Comparison of ENCODE assay signal across 19 mouse cellular contexts in the genomic region with DNA sequence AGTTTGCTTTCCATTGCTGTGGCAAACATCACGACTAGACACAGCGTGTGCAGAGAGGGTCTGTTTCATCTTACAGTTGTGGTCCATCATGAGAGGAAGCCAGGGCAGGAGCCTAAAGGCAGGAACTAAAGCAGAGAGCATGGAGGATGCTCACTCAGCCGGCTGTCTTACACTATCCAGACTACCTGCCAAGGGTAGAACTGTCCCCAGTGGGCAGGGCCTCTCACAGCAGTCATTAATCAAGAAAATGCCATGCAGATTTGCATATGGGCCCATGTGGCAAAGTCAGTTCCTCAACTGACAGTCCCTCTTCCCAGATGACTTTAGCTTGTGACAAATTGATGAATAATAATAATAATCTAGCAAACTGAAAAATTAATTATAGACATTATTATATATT.
DNase-seq lines count a peak whose midpoint lies in the region; TF ChIP-seq lines count a peak whose summit lies in the region.
"Had no signal": no experiment of that assay in that cellular context is flagged by ENCODE, and none has a peak within 500 bp of the region (broad histone marks: within the 10 kb centered on the region; RNA-seq: fewer than 3 reads in every experiment).

No protein-coding gene starts in this region.

- H3K9ac ChIP-seq in CH12.LX (ENCODE audit: insufficient read depth, low read depth): no peak overlapping the region
- H3K9ac ChIP-seq: embryonic facial prominence, embryonic 12.5 days; forebrain, embryonic 13.5 days; forebrain, embryonic 15.5 days; forebrain, postnatal 0 days had no signal

- dilution Hi-C loops in CH12.LX (cut with MboI; ENCODE audit: extremely low pct_ligation_motif_present, extremely low pct_unique_long_range_greater_than_20kb, low sequenced_read_pairs): no loop called here

- intact Hi-C loops in heart, postnatal 10 days (cut with DNase I): no loop called here

- DNase-seq in heart, adult 11 months: peak; percentile 49
- DNase-seq in heart, postnatal 10 days: no peak
- peak; percentile 65 for DNase-seq in A20 (ENCODE audit: low read depth, low spot score)
- DNase-seq in CH12.LX (ENCODE audit: extremely low read depth): peak; percentile 57
- no peak for DNase-seq in cerebellum, postnatal 4 days (ENCODE audit: low spot score in 2 of 2)
- DNase-seq: adrenal gland, adult 2 months; adrenal gland, postnatal 10 days; adrenal gland, postnatal 25 days; cerebellum, adult 11 months; cerebellum, adult 18-20 months; cerebellum, adult 8-10 months; cerebellum, adult 9-11 months; cerebellum, postnatal 14 days; cerebellum, postnatal 36 days; forebrain, postnatal 0 days had no signal

- H3K27me3 ChIP-seq in CH12.LX (replicated peaks): no peaks in the 10 kb centered on the region
- H3K27me3 ChIP-seq: embryonic facial prominence, embryonic 12.5 days; forebrain, embryonic 13.5 days; forebrain, embryonic 15.5 days had no signal

- H3K4me2 ChIP-seq in CH12.LX (ENCODE audit: insufficient read depth, low read depth, poor library complexity, severe bottlenecking): no peak overlapping the region
- H3K4me2 ChIP-seq: embryonic facial prominence, embryonic 12.5 days; forebrain, embryonic 13.5 days; forebrain, embryonic 15.5 days had no signal

- H3K9me3 ChIP-seq in CH12.LX (replicated peaks; ENCODE audit: low read length): no peaks in the 10 kb centered on the region
- H3K9me3 ChIP-seq: embryonic facial prominence, embryonic 10.5 days; embryonic facial prominence, embryonic 12.5 days; forebrain, embryonic 13.5 days; forebrain, embryonic 15.5 days had no signal

- TF ChIP-seq RAD21 in CH12.LX (IDR thresholded peaks at IDR 0.05; ENCODE audit: low read depth, low read length): no peak

- TF ChIP-seq CTCF in CH12.LX (conservative IDR thresholded peaks at IDR 0.05 in 1 of 2, IDR thresholded peaks at IDR 0.05 in 1 of 2; ENCODE audit: low read depth in 2 of 2, low read length in 2 of 2): no peak

- no peak for TF ChIP-seq EP300 in CH12.LX (IDR thresholded peaks at IDR 0.05; ENCODE audit: low read length)

- peaks cover 24 to 48% of the 10 kb centered on the region in 2 experiments for H3K4me1 ChIP-seq in CH12.LX (ENCODE audit: control insufficient read depth in 1 of 2, insufficient read depth in 2 of 2)
- H3K4me1 ChIP-seq: forebrain, embryonic 15.5 days had no signal

- H3K4me3 ChIP-seq in CH12.LX (replicated peaks in 1 of 3; ENCODE audit: low read depth in 2 of 3, low read length in 2 of 3, poor library complexity in 1 of 3): no peak overlapping the region
- H3K4me3 ChIP-seq: embryonic facial prominence, embryonic 10.5 days; embryonic facial prominence, embryonic 12.5 days; forebrain, embryonic 13.5 days; forebrain, embryonic 15.5 days had no signal

- no peak for TF ChIP-seq POLR2A in CH12.LX (IDR thresholded peaks at IDR 0.05; ENCODE audit: low read depth, low read length)

- H3K36me3 ChIP-seq in CH12.LX (replicated peaks in 1 of 2; ENCODE audit: control insufficient read depth in 1 of 2, insufficient read depth in 1 of 2, low read length in 1 of 2): no peaks in the 10 kb centered on the region
- H3K36me3 ChIP-seq: embryonic facial prominence, embryonic 10.5 days; embryonic facial prominence, embryonic 12.5 days; forebrain, embryonic 15.5 days had no signal

- in situ Hi-C loops in CH12.LX (cut with MboI; ENCODE audit: low pct_ligation_motif_present, low pct_unique_long_range_greater_than_20kb, low sequenced_read_pairs): no loop called here

- H3K79me2 ChIP-seq in CH12.LX (replicated peaks; ENCODE audit: control insufficient read depth, extremely low read depth, insufficient read depth, poor library complexity, severe bottlenecking): no peaks in the 10 kb centered on the region

- H3K27ac ChIP-seq in CH12.LX (ENCODE audit: insufficient read depth, low read depth): no peak overlapping the region
- H3K27ac ChIP-seq: embryonic facial prominence, embryonic 10.5 days; embryonic facial prominence, embryonic 12.5 days; forebrain, embryonic 13.5 days; forebrain, embryonic 15.5 days had no signal

TF ChIP-seq in CH12.LX, 34 proteins besides CTCF, POLR2A, EP300 and RAD21:
- TF ChIP-seq SMC3 (IDR thresholded peaks at IDR 0.05; ENCODE audit: low read depth, low read length) (no peak), KAT2A (IDR thresholded peaks at IDR 0.05; ENCODE audit: insufficient replicate concordance, low read length) (no peak), CHD2 (IDR thresholded peaks at IDR 0.05; ENCODE audit: low read length) (no peak), CHD1 (IDR thresholded peaks at IDR 0.05; ENCODE audit: low read depth, low read length) (no peak), MYC (IDR thresholded peaks at IDR 0.05; ENCODE audit: low read depth, low read length) (no peak), ZMIZ1 (IDR thresholded peaks at IDR 0.05; ENCODE audit: low read depth, low read length) (no peak)
TF ChIP-seq in CH12.LX: peak in this region for 0.

Comparison
In these comparisons a context has a peak if more than half of its experiments do, and no peak if none do; other contexts are left out.
1. DNase-seq: peak in heart, adult 11 months (single experiment), A20 (single experiment) and CH12.LX (single experiment); none in heart, postnatal 10 days (0 of 2) and cerebellum, postnatal 4 days (0 of 2).